Mouse (Mus musculus) midbrain, embryonic 16.5 days (tissue): ENCODE measurements around the gene Srpk3. TPM values are rescaled to one million over a fixed set of nuclear protein-coding genes. Genes with fewer than 3 reads are reported as not detected.

Experiments used
- ATAC-seq: fragments of 200-750 bp; cut with Nextera tagmentation; 2 replicates; pipeline ENCODE4 v1.8.0; 2017; ENCODE audit warnings: moderate TSS enrichment
- H3K27ac ChIP-seq: fragments of 300-500 bp; sonication (generic); 2 replicates; pipeline ENCODE4 v1.5.1; 2014; ENCODE audit warnings: mild to moderate bottlenecking, low read length, mixed read lengths
- H3K27me3 ChIP-seq: fragments of 300-500 bp; sonication (generic); 2 replicates; pipeline ENCODE4 v1.6.1; 2014; ENCODE audit warnings: low read depth, low read length, mixed read lengths; ENCODE audit not compliant: control insufficient read depth, insufficient read depth
- H3K36me3 ChIP-seq: fragments of 300-500 bp; sonication (generic); 2 replicates; pipeline ENCODE4 v1.6.1; 2014; ENCODE audit warnings: mild to moderate bottlenecking, low read length, moderate library complexity, mixed read lengths; ENCODE audit not compliant: control insufficient read depth, insufficient read depth
- H3K4me1 ChIP-seq: fragments of 300-500 bp; sonication (generic); 2 replicates; pipeline ENCODE4 v1.6.1; 2014; ENCODE audit warnings: mild to moderate bottlenecking, low read length, mixed read lengths; ENCODE audit not compliant: control insufficient read depth, insufficient read depth
- H3K4me2 ChIP-seq: fragments of 300-500 bp; sonication (generic); 2 replicates; pipeline ENCODE4 v1.6.1; 2014; ENCODE audit warnings: mild to moderate bottlenecking, low read length, mixed read lengths
- H3K4me3 ChIP-seq: fragments of 300-500 bp; sonication (generic); 2 replicates; pipeline ENCODE4 v1.5.1; 2014; ENCODE audit warnings: low read depth, mild to moderate bottlenecking, low read length, moderate library complexity, mixed read lengths
- H3K9ac ChIP-seq: fragments of 300-500 bp; sonication (generic); 2 replicates; pipeline ENCODE4 v1.6.1; 2014; ENCODE audit warnings: low read depth, low read length, mixed read lengths
- H3K9me3 ChIP-seq: fragments of 300-500 bp; sonication (generic); replicated peaks from 2 replicates; pipeline ENCODE4 v1.6.1; 2014; ENCODE audit warnings: mild to moderate bottlenecking, low read length, mixed read lengths; ENCODE audit not compliant: control insufficient read depth, poor library complexity, severe bottlenecking
- WGBS: fragments of 180-500 bp; shearing (Covaris S2); extraction: QIAGEN DNeasy Blood & Tissue Kit; methylation state at CpG from one replicate; pipeline ENCODE4 v1.1.7; 2014; 5-methylcytosine and 5-hydroxymethylcytosine counted together
- polyA plus RNA-seq: library from polyadenylated mRNA; unstranded; fragments of >200 nt; fragmentation: Nextera tagmentation; extraction: Ambion mirVana; gene quantifications from 2 replicates; pipeline ENCODE4 v1.2.1, GENCODE M21; 2015

Gene Srpk3
- polyA plus RNA-seq, 1 experiment from 2014 or later = 2.0 TPM

- Histone ChIP-seq H3K9ac (no peak overlapping the region), H3K4me2 (peak overlapping the region; percentile 67; the same call in 1 of the 2 replicates), H3K9me3 (no peaks in the 10 kb centered on the region), H3K27me3 (no peaks in the 10 kb centered on the region), H3K4me3 (no peak overlapping the region), H3K4me1 (peaks cover 27% of the 10 kb centered on the region), H3K27ac (no peak overlapping the region), H3K36me3 (no peaks in the 10 kb centered on the region)
- 83% methylated on average over 1 of the region's 1 CpGs for WGBS
- ATAC-seq = no peak
These were observed 14.3 kb downstream of the Srpk3 start for GRCm38 (mm10) chrX:73788501-73788900.

- Histone ChIP-seq H3K27me3 (no peaks in the 10 kb centered on the region), H3K4me3 (no peak overlapping the region), H3K27ac (no peak overlapping the region), H3K4me1 (peaks cover 7% of the 10 kb centered on the region; the same call in 1 of the 2 replicates), H3K36me3 (no peaks in the 10 kb centered on the region), H3K9ac (no peak overlapping the region), H3K9me3 (no peaks in the 10 kb centered on the region), H3K4me2 (no peak overlapping the region)
- no peak for ATAC-seq
These were observed 18.8 kb downstream of the Srpk3 start for GRCm38 (mm10) chrX:73793039-73793438.

DNA sequence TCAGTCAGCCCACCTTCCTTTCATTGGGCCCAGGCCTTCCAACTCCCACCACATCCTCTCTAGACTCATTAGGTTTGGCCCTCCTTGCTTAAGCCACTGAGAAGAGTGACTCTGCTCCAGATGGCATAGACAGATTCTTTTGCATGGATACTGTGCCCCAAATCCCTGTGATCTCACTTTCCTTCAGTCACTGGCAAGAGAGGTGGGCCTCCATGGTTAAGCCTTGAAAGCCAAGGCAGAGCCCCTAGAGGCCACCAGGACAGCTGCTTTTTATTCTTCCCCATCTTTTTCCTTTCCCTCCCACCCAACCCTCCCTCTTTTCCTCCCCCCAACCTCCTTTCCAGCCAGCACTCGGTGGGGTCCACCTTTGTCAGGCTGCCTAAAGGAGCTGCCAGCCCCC, 19.3 kb downstream of the Srpk3 start:
- 11% methylated on average over 1 of the region's 1 CpGs for WGBS
- H3K27ac ChIP-seq = no peak overlapping the region
- no peaks in the 10 kb centered on the region for H3K9me3 ChIP-seq

DNA sequence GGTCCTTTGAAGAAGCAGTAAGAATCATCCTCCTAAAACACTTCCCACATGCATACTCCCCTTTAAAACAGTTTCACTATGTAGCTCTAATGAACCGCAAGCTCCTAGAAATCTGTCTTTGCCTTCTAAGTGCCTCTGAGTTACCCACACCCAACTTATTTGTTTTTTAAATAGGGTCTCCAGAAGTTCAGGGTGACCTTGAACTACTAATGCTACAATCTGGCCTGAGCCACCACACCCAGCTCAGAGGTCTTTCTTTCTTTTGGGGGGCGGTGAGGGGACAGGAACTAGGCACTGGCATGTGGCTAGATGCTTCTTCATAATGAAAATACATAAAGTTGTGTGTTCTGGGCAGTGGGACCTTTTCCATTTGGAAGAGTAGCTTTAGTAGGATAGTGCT, 23.3 kb downstream of the Srpk3 start:
- H3K27ac ChIP-seq = no peak overlapping the region

More for the DNA sequence above, 19.3 kb downstream of the Srpk3 start:
- Histone ChIP-seq H3K4me1 (peaks cover 3% of the 10 kb centered on the region; the same call in 1 of the 2 replicates), H3K27me3 (no peaks in the 10 kb centered on the region), H3K9ac (no peak overlapping the region), H3K4me2 (no peak overlapping the region), H3K36me3 (no peaks in the 10 kb centered on the region), H3K4me3 (no peak overlapping the region)
- ATAC-seq = no peak

DNA sequence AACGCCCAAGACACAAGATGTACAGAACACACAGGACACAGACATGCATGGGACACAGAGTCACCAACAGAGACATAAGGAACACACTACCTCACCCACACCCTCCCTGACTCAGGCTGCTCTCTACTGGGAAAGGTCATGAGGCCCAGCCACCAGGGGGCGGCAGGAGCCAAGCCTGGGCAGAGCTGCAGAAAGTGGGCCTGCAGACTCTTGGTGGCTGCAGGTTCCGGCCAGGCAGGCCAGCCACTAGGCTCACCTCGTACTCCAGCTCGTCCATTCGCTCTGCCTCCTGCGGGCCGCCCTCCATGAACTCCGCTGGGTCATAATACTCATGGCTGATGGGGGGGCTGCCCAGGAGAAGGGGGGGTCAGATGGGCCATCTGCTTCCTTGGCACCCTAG, 24.3 kb downstream of the Srpk3 start:
- no peaks in the 10 kb centered on the region for H3K4me1 ChIP-seq

More for the DNA sequence above, 23.3 kb downstream of the Srpk3 start:
- Histone ChIP-seq H3K9me3 (no peaks in the 10 kb centered on the region), H3K9ac (no peak overlapping the region), H3K4me1 (no peaks in the 10 kb centered on the region), H3K4me2 (no peak overlapping the region), H3K4me3 (no peak overlapping the region), H3K36me3 (no peaks in the 10 kb centered on the region), H3K27me3 (no peaks in the 10 kb centered on the region)
- no peak for ATAC-seq
- 82% methylated on average over 2 of the region's 2 CpGs for WGBS

GRCm38 (mm10) chrX:73805814-73806213, 31.6 kb downstream of the Srpk3 start:
- Histone ChIP-seq H3K4me3 (no peak overlapping the region), H3K9ac (no peak overlapping the region), H3K27me3 (no peaks in the 10 kb centered on the region), H3K4me2 (no peak overlapping the region), H3K9me3 (no peaks in the 10 kb centered on the region), H3K4me1 (peaks cover 7% of the 10 kb centered on the region), H3K27ac (peak overlapping the region; percentile 28; the same call in 1 of the 2 replicates), H3K36me3 (no peaks in the 10 kb centered on the region)
- WGBS = 57% methylated on average over 1 of the region's 1 CpGs
- ATAC-seq = peak; percentile 60; the same call in 1 of the 2 replicates

More for the DNA sequence above, 24.3 kb downstream of the Srpk3 start:
- H3K27ac ChIP-seq = no peak overlapping the region
- no peak overlapping the region for H3K4me3 ChIP-seq
- H3K9me3 ChIP-seq = no peaks in the 10 kb centered on the region
- 30% methylated on average over 9 of the region's 9 CpGs for WGBS
- H3K27me3 ChIP-seq = no peaks in the 10 kb centered on the region
- ATAC-seq = peak; percentile 41; the same call in 1 of the 2 replicates
- H3K36me3 ChIP-seq = no peaks in the 10 kb centered on the region
- H3K4me2 ChIP-seq = no peak overlapping the region
- no peak overlapping the region for H3K9ac ChIP-seq

DNA sequence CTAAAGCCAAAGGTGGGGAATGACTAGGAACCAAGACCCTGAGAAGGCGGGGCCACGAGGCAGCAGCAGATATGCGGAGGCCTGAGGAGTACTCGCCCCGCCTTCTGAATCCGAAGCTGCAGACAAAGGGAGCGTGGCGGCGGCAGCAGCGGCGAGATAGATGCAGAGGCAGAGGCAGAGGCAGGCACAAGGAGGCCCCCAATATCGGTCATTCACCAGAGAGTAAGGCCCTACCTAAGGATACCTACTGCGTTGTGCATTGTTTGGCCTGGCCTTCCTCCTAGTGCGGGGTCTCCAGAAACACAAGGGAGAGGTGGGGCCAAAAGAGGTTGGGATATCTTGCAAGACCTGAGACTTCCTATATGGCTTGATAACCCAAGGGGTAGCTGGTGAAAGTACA, 40.9 kb downstream of the Srpk3 start:
- H3K27me3 ChIP-seq = no peaks in the 10 kb centered on the region
- no peaks in the 10 kb centered on the region for H3K9me3 ChIP-seq

GRCm38 (mm10) chrX:73816596-73817314, 42.5 kb downstream of the Srpk3 start:
- H3K9ac ChIP-seq = no peak overlapping the region
- ATAC-seq = no peak
- H3K27ac ChIP-seq = no peak overlapping the region
- 50% methylated on average over 3 of the region's 3 CpGs for WGBS
- peaks cover 4% of the 10 kb centered on the region; the same call in 1 of the 2 replicates for H3K4me1 ChIP-seq
- no peaks in the 10 kb centered on the region for H3K36me3 ChIP-seq
- H3K27me3 ChIP-seq = no peaks in the 10 kb centered on the region
- H3K9me3 ChIP-seq = no peaks in the 10 kb centered on the region
- no peak overlapping the region for H3K4me3 ChIP-seq
- no peak overlapping the region for H3K4me2 ChIP-seq

More for the DNA sequence above, 40.9 kb downstream of the Srpk3 start:
- Histone ChIP-seq H3K36me3 (no peaks in the 10 kb centered on the region), H3K27ac (peak overlapping the region; percentile 73), H3K4me3 (peak overlapping the region; percentile 25; the same call in 1 of the 2 replicates), H3K4me1 (no peaks in the 10 kb centered on the region), H3K9ac (peak overlapping the region; percentile 67), H3K4me2 (peak overlapping the region; percentile 51)
- 14% methylated on average over 14 of the region's 14 CpGs for WGBS
- ATAC-seq = peak; percentile 89

DNA sequence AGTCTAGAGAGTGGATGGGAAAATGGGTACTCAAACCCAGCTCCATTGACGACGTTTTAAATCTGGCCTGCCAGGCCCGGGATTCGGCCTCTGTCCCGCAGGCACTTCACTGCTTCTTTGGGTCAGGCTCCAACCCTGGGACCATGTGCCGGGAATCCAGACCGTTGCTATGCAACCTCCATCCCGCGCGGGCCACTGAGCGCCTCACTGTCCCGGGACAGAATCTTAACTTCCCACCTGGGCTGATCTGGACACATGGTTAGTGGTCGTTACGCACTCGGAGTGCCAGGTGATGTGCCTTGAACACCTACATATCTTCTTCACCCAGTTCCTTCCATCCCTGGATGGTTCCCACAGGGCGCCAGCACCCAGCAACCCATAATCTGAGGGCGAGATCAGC, 49.5 kb downstream of the Srpk3 start:
- peaks cover 13% of the 10 kb centered on the region for H3K4me1 ChIP-seq
- peak overlapping the region; percentile 62 for H3K4me2 ChIP-seq
- peak; percentile 53 for ATAC-seq
- 28% methylated on average over 17 of the region's 17 CpGs for WGBS
- no peaks in the 10 kb centered on the region for H3K36me3 ChIP-seq
- H3K9me3 ChIP-seq = no peaks in the 10 kb centered on the region; the same call in 1 of the 2 replicates
- H3K27ac ChIP-seq = peak overlapping the region; percentile 95
- peak overlapping the region; percentile 65 for H3K4me3 ChIP-seq
- no peaks in the 10 kb centered on the region for H3K27me3 ChIP-seq
- H3K9ac ChIP-seq = peak overlapping the region; percentile 89
